Mouse (Mus musculus) liver, embryonic 13.5 days (tissue): ENCODE results near the gene Vcan. TPM values are rescaled to one million over a fixed set of nuclear protein-coding genes. Genes with fewer than 3 reads are reported as not detected.

Experiments used
- ATAC-seq: fragments of 200-750 bp; cut with Nextera tagmentation; 2 replicates; pipeline ENCODE4 v1.8.0; 2017; ENCODE audit warnings: low read depth, mild to moderate bottlenecking, moderate number of reproducible peaks, moderate library complexity
- DNase-seq: peaks from one replicate; pipeline ENCODE4 v3.0.0; 2022
- H3K27ac ChIP-seq: fragments of 300-500 bp; sonication (generic); 2 replicates; pipeline ENCODE4 v1.5.1; 2015; ENCODE audit warnings: moderate library complexity, mild to moderate bottlenecking, inconsistent platforms
- H3K27me3 ChIP-seq: fragments of 300-500 bp; sonication (generic); 2 replicates; pipeline ENCODE4 v1.6.1; 2015; ENCODE audit warnings: mild to moderate bottlenecking, inconsistent platforms
- H3K36me3 ChIP-seq: fragments of 300-500 bp; sonication (generic); 2 replicates; pipeline ENCODE4 v1.6.1; 2015; ENCODE audit warnings: mild to moderate bottlenecking, inconsistent platforms
- H3K4me1 ChIP-seq: fragments of 300-500 bp; sonication (generic); replicated peaks from 2 replicates; pipeline ENCODE4 v1.6.1; 2015; ENCODE audit warnings: inconsistent platforms
- H3K4me2 ChIP-seq: fragments of 300-500 bp; sonication (generic); 2 replicates; pipeline ENCODE4 v1.6.1; 2015; ENCODE audit warnings: inconsistent platforms, mild to moderate bottlenecking, moderate library complexity
- H3K4me3 ChIP-seq: fragments of 300-500 bp; sonication (generic); replicated peaks from 2 replicates; pipeline ENCODE4 v1.5.1; 2015; ENCODE audit warnings: mild to moderate bottlenecking, inconsistent platforms
- H3K9ac ChIP-seq: fragments of 300-500 bp; sonication (generic); 2 replicates; pipeline ENCODE4 v1.6.1; 2015; ENCODE audit warnings: mild to moderate bottlenecking, inconsistent platforms
- H3K9me3 ChIP-seq: fragments of 300-500 bp; sonication (generic); replicated peaks from 2 replicates; pipeline ENCODE4 v1.6.1; 2016; ENCODE audit warnings: inconsistent platforms
- WGBS: fragments of 180-500 bp; shearing (Covaris S2); methylation state at CpG from one replicate; pipeline ENCODE4 v1.1.7; 2015; ENCODE audit not compliant: insufficient replicate concordance; 5-methylcytosine and 5-hydroxymethylcytosine counted together
- polyA plus RNA-seq: library from polyadenylated mRNA; unstranded; fragments of >200 nt; fragmentation: Nextera tagmentation; extraction: Ambion mirVana; gene quantifications from 2 replicates; pipeline ENCODE4 v1.2.1, GENCODE M21; 2015

Vcan gene
- polyA plus RNA-seq, 1 experiment from 2014 or later = 1.8 TPM

DNA sequence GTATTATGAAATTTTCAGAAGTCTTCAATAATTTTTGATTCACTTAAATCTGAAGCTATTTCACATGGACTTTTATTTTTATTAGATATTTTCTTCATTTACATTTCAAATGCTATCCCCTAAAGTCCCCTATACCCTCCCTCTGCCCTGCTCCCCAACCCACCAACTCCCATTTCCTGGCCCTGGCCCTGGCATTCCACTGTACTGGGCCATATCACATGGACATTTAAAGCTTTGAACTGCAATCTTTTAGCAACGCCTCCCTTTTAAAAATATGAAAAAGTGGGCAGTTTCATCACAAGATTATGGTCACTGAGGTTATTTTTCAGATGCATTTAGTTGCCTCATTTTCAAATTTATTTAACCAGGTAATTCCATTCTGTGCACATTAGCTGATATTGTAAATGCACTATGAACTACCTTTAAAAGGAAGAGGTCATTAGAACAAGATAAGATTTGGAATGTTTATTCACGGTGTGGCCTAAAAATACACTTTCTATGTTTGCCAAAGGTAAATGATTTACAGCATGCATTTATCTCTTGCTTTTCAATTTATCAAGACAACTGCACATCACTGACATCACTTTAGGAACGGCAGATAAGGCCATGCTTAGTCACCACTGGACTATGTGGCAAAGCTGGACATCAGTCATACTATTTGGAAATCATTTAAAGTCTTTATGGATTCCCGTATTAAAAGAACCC, 32.7 kb downstream of the Vcan start:
- DNase-seq (no peak), ATAC-seq (peak; percentile 66)
- Histone ChIP-seq H3K4me2 (no peak overlapping the region), H3K27me3 (no peaks in the 10 kb centered on the region), H3K4me1 (no peaks in the 10 kb centered on the region), H3K9ac (no peak overlapping the region), H3K27ac (no peak overlapping the region), H3K36me3 (no peaks in the 10 kb centered on the region), H3K4me3 (no peak overlapping the region), H3K9me3 (no peaks in the 10 kb centered on the region)
- 47% methylated on average over 4 of the region's 4 CpGs for WGBS

DNA sequence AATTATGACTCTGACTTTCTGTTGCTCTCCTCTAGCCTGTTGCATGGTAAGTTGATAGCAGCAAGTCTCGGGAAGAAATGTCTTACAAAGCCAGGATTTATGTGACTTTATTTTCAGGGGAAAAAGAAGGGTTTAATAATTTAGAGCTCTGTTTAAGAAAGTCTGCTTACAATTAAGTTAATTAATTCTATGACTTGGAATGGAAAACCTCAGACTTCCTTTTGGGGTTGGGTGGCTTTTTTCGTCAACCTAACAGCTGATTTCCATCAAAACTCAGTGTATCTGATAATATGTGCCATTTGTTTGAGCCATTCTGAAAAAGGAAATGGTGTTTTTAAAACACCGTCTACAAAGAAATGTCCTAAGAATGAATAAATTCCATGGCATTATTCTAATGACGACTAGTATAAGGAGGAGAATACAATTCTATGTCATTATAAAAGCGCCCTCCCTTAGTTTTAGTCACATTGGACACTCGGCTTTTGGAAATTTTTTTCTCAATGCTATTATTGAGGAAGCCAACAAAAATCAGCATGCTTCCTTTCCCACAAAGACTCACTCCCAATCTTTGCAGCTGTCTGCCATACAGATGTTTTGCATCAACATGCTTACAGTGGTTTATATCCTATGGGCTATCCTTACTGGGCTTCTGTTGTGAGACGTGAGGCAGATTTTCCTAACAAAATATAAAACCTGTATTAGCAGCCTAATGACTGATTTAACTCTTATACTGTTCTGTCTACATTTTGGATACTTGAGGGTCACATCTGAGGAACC, 34.0 kb downstream of the Vcan start:
- no peaks in the 10 kb centered on the region for H3K4me1 ChIP-seq
- 61% methylated on average over 7 of the region's 7 CpGs for WGBS
- no peak overlapping the region for H3K4me2 ChIP-seq
- H3K27me3 ChIP-seq = no peaks in the 10 kb centered on the region
- H3K9me3 ChIP-seq = no peaks in the 10 kb centered on the region
- no peak overlapping the region for H3K4me3 ChIP-seq
- H3K36me3 ChIP-seq = no peaks in the 10 kb centered on the region
- H3K9ac ChIP-seq = no peak overlapping the region
- no peak overlapping the region for H3K27ac ChIP-seq
- no peak for DNase-seq
- ATAC-seq = no peak

DNA sequence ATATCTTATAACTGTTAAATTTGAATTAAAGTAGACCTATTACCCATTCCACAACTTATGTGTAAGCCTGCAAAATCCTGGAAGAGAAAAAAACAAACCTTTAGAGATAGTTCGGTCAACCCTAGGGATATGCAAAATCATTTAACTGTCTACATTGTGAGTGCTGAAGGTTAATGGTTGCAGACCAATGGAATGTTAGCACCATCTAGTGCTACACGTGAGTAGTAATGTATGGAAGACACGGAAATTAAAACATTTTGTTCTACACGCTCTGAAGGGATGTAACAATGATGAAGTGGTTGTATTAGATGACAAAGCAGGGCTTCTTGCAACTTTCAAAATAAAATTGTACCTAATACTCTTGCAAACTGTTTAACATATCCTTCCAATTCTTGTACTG, 39.9 kb downstream of the Vcan start:
- WGBS = 68% methylated on average over 4 of the region's 4 CpGs
- H3K36me3 ChIP-seq = no peaks in the 10 kb centered on the region
- H3K4me3 ChIP-seq = no peak overlapping the region
- DNase-seq = no peak
- H3K4me1 ChIP-seq = no peaks in the 10 kb centered on the region
- H3K9ac ChIP-seq = no peak overlapping the region
- no peak for ATAC-seq
- H3K9me3 ChIP-seq = no peaks in the 10 kb centered on the region
- no peak overlapping the region for H3K4me2 ChIP-seq
- H3K27ac ChIP-seq = no peak overlapping the region
- no peaks in the 10 kb centered on the region for H3K27me3 ChIP-seq

DNA sequence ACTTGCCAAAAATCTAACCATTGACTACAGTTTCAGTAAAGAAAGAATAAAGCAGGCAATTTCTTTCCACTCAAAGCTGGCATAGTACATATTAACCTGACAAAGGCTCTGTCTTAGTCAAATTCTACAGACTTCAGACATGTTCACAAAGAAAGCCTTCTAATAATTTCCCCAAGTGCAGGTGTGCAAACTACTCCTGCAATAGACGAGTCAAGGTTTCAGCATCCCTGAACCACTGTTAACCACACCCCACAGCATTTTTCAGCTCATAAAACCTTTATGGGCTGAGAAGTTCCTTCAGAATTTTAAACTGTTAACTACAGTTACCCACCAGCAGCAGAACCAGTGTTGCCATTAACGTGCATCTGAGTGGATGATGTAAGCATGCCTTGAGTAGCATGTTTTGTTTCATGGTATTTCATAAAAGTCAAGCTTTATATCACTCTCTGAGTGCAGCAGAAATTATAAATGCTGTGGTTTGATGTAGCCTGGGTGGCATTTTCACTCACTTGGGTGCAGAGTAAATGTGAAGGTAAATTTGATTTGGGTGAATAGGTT, 42.2 kb downstream of the Vcan start:
- no peaks in the 10 kb centered on the region for H3K4me1 ChIP-seq
- no peak overlapping the region for H3K4me3 ChIP-seq
- H3K27me3 ChIP-seq = no peaks in the 10 kb centered on the region
- H3K9me3 ChIP-seq = no peaks in the 10 kb centered on the region
- H3K27ac ChIP-seq = no peak overlapping the region
- no peaks in the 10 kb centered on the region for H3K36me3 ChIP-seq
- 64% methylated on average over 2 of the region's 2 CpGs for WGBS
- ATAC-seq = no peak
- H3K9ac ChIP-seq = no peak overlapping the region
- no peak for DNase-seq
- no peak overlapping the region for H3K4me2 ChIP-seq

DNA sequence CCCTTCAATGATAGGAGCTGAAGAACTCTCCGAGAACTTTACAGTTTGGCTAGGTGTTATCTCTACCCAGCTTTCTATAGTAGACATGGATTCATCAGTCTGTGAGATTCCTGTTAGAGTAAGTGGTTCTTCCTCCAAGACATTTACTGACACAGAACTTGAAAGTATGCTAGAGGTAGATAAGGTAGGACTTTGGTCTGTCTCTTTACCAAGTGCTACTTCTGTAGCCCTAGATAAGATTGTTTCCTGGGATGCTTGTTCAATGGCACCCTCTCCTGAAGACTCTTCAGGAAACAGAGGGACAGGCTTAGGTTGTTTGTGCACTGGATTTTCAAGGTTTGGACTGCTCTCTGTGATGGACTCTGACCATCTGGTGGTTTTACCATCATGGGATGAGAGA, 49.7 kb downstream of the Vcan start:
- 13% methylated on average over 1 of the region's 1 CpGs for WGBS
- peak; percentile 45; the same call in 1 of the 2 replicates for ATAC-seq
- H3K36me3 ChIP-seq = no peaks in the 10 kb centered on the region

DNA sequence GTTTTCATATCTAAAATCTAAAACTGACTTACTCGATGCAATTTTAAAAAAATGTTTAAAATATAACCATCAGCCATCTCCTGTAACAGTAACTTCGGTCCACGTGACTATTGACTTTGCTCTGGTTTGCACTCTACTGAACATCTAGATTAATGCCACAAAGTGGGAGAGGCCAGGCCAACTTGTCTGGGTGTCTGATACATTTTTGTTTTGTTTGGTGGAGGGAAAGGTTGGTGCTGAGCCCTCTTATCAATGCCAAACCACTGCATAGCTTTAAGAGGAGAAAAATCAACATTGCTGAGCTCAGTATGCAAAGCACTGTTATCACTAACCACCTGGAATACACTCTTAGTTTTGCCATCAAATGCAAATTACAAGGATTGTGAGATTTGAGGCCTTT, 58.8 kb downstream of the Vcan start:
- WGBS = 63% methylated on average over 3 of the region's 3 CpGs
- ATAC-seq = no peak

More for the DNA sequence above, 49.7 kb downstream of the Vcan start:
- DNase-seq = no peak
- Histone ChIP-seq H3K4me2 (no peak overlapping the region), H3K4me1 (no peaks in the 10 kb centered on the region), H3K9ac (no peak overlapping the region), H3K27ac (no peak overlapping the region), H3K9me3 (no peaks in the 10 kb centered on the region), H3K27me3 (no peaks in the 10 kb centered on the region), H3K4me3 (no peak overlapping the region)

DNA sequence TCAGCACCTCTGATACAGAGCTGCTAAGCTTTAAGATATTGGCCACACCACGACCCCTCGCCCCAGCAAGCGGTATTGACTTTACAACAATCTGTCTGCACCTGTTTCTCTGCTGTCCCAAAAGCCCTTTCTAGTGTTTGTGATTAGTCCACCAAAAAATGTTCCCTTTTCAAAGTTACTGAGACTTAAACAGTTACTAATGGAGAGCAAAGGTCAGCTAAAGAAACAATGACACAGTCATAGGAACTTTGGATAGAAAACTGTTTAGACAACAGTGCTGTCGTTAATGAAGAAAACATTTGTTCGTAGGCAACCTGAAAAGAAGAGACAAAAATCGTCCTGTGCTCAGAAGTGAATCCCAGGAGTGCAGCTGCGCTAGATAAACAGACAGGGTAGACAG, 60.1 kb downstream of the Vcan start:
- H3K36me3 ChIP-seq = no peaks in the 10 kb centered on the region
- no peaks in the 10 kb centered on the region for H3K27me3 ChIP-seq
- 65% methylated on average over 7 of the region's 7 CpGs for WGBS
- no peak overlapping the region for H3K4me3 ChIP-seq
- H3K9ac ChIP-seq = no peak overlapping the region
- DNase-seq = no peak
- no peak overlapping the region for H3K27ac ChIP-seq
- H3K4me1 ChIP-seq = no peaks in the 10 kb centered on the region
- 0 out of 2 replicates have a peak, but pooled peaks have one; percentile 29 for ATAC-seq
- H3K9me3 ChIP-seq = no peaks in the 10 kb centered on the region
- no peak overlapping the region for H3K4me2 ChIP-seq

More for the DNA sequence above, 58.8 kb downstream of the Vcan start:
- H3K4me2 ChIP-seq = no peak overlapping the region
- no peaks in the 10 kb centered on the region for H3K9me3 ChIP-seq
- no peak for DNase-seq
- H3K4me3 ChIP-seq = no peak overlapping the region
- no peak overlapping the region for H3K9ac ChIP-seq
- H3K27me3 ChIP-seq = no peaks in the 10 kb centered on the region
- H3K36me3 ChIP-seq = no peaks in the 10 kb centered on the region
- H3K27ac ChIP-seq = no peak overlapping the region
- no peaks in the 10 kb centered on the region for H3K4me1 ChIP-seq

DNA sequence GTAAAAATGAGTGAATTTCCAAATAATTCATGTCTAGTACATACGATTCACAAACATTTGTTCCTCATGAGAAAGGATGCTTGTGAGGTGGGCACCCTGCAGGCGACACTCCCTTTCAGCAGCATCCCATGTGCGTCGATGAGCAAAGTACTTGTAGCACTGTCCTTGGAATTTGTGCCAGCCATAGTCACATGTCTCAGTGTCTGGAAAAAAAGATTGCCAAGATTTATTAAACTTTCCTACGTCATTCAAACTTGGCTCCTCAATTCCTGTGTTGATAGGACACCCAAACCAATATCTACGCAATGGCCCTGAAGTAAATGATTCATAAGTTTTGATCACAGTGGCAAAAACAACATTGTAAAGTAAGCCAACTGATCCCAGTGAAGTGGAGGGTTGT, 62.6 kb downstream of the Vcan start:
- Histone ChIP-seq H3K4me1 (no peaks in the 10 kb centered on the region), H3K4me3 (no peak overlapping the region), H3K27me3 (no peaks in the 10 kb centered on the region), H3K4me2 (no peak overlapping the region), H3K36me3 (no peaks in the 10 kb centered on the region), H3K9ac (no peak overlapping the region), H3K27ac (no peak overlapping the region), H3K9me3 (no peaks in the 10 kb centered on the region)
- DNase-seq (no peak), ATAC-seq (no peak)
- 77% methylated on average over 6 of the region's 6 CpGs for WGBS

DNA sequence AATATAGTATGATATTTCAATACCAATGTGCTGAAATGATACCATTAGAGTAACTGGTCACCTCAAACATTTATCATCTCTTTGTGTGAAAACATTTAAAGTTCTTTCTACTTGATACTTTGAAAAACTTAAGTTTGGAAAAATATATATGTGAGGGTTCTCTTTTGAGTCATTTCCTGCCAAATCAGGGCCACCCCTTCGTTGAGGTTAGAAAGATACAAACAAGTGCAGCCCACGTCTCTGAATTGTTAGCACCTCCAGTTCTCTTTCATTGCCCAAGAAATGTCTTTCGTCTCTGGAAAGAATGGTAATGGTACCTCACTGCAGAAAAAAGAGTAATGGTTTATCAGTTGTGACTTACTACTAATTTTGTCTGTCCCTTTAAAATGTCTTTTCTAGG, 71.8 kb downstream of the Vcan start:
- Histone ChIP-seq H3K9me3 (no peaks in the 10 kb centered on the region), H3K4me3 (no peak overlapping the region), H3K4me1 (no peaks in the 10 kb centered on the region), H3K4me2 (no peak overlapping the region), H3K27ac (no peak overlapping the region), H3K36me3 (no peaks in the 10 kb centered on the region), H3K27me3 (no peaks in the 10 kb centered on the region), H3K9ac (no peak overlapping the region)
- ATAC-seq (no peak), DNase-seq (no peak)
- 41% methylated on average over 3 of the region's 3 CpGs for WGBS

DNA sequence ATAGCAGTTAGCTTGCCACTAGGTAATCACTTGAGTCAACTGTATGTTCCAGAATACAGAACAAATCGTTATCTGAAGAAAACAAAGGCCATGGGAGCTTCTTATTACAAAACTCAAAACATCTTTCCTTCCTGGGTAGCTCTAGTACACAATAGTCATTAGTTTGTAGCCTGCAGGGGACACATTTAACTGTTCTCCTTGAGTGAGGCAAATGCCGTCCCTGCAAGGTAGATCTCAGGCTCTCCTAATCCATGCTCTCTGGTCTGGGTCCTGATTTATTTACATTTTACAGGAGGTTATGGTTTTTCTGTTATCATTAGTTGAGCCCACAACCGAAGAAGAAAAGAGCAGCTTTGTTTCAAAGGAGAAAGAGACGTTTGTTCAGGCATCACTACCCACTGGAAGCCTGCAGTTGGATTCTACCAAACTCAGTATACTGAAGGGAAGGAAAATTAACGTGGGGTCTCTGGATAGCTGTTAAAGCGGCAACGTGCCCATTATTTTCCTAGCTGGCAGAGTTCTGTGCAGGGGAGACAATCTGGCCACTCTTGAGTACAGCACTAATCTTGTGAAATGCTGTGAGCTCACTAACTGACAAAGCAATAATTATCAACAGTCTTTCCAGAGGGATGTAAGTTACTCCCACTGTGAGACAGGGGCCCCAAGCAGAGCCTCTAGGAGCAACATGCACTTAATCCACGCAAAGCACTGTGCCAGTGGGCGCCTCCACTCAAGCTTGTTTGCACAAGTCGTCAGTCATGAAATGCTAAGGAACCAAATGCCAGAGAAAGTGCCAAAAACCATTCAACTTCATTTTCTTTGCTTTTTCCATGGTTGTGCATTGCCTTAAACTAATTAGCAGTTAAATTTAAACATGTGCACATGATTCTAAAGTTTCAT, 73.1 kb downstream of the Vcan start:
- no peak for ATAC-seq
- WGBS = 56% methylated on average over 10 of the region's 10 CpGs
- no peaks in the 10 kb centered on the region for H3K4me1 ChIP-seq
- H3K4me3 ChIP-seq = no peak overlapping the region
- no peaks in the 10 kb centered on the region for H3K27me3 ChIP-seq
- no peak overlapping the region for H3K9ac ChIP-seq
- DNase-seq = no peak
- no peak overlapping the region for H3K4me2 ChIP-seq
- H3K36me3 ChIP-seq = no peaks in the 10 kb centered on the region
- H3K9me3 ChIP-seq = no peaks in the 10 kb centered on the region
- H3K27ac ChIP-seq = no peak overlapping the region

DNA sequence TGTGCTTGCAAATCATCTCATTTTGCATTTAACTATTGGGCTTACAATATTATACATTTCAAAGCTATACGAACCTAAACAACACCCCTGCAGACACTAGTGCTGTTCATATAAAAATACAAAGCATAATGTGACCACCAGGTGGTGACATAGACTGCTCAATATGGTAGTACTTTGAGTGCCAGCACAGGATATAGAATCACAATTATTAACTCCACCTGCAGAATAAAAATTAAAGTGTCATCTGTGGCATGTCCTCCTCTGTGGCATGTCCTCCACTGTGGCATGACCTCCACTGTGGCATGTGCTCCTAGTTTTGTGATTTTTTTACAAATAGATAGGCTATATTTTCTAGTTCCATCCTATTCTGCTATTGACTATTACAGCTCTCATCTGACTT, 74.2 kb downstream of the Vcan start:
- Histone ChIP-seq H3K9ac (no peak overlapping the region), H3K4me2 (no peak overlapping the region), H3K4me1 (no peaks in the 10 kb centered on the region), H3K4me3 (no peak overlapping the region), H3K27ac (no peak overlapping the region), H3K9me3 (no peaks in the 10 kb centered on the region), H3K36me3 (no peaks in the 10 kb centered on the region), H3K27me3 (no peaks in the 10 kb centered on the region)
- DNase-seq (no peak), ATAC-seq (no peak)
- 37% methylated on average over 1 of the region's 1 CpGs for WGBS
